Mouse (Mus musculus) stomach, postnatal 0 days (tissue): ENCODE measurements around the gene Etv2. TPM values are rescaled to one million over a fixed set of nuclear protein-coding genes. Genes with fewer than 3 reads are reported as not detected.

Experiments
- ATAC-seq: fragments of 200-750 bp; cut with Nextera tagmentation; 2 replicates; pipeline ENCODE4 v1.8.0; 2017; ENCODE audit not compliant: low FRiP score, low TSS enrichment
- DNase-seq: peaks from one replicate; pipeline ENCODE4 v3.0.0-alpha.2; 2016; ENCODE audit warnings: low spot score
- H3K27ac ChIP-seq: fragments of 300-500 bp; sonication (generic); replicated peaks from 2 replicates; pipeline ENCODE4 v1.5.1; 2014; ENCODE audit warnings: mild to moderate bottlenecking, control low read depth
- H3K27me3 ChIP-seq: fragments of 300-500 bp; sonication (generic); 2 replicates; pipeline ENCODE4 v1.6.1; 2014; ENCODE audit warnings: low read length; ENCODE audit not compliant: control insufficient read depth, insufficient read depth
- H3K36me3 ChIP-seq: fragments of 300-500 bp; sonication (generic); 2 replicates; pipeline ENCODE4 v1.6.1; 2014; ENCODE audit warnings: low read length, mixed read lengths; ENCODE audit not compliant: control insufficient read depth, insufficient read depth
- H3K4me1 ChIP-seq: fragments of 300-500 bp; sonication (generic); replicated peaks from 2 replicates; pipeline ENCODE4 v1.6.1; 2014; ENCODE audit warnings: antibody characterized with exemption; ENCODE audit not compliant: control insufficient read depth, insufficient read depth
- H3K4me2 ChIP-seq: fragments of 300-500 bp; sonication (generic); replicated peaks from 2 replicates; pipeline ENCODE4 v1.6.1; 2014; ENCODE audit warnings: low read depth, mild to moderate bottlenecking, control low read depth, moderate library complexity
- H3K4me3 ChIP-seq: fragments of 300-500 bp; sonication (generic); 2 replicates; pipeline ENCODE4 v1.5.1; 2014; ENCODE audit warnings: low read depth, low read length, control low read depth
- H3K9ac ChIP-seq: fragments of 300-500 bp; sonication (generic); 2 replicates; pipeline ENCODE4 v1.6.1; 2014; ENCODE audit warnings: mild to moderate bottlenecking, low read length, control low read depth, mixed read lengths
- H3K9me3 ChIP-seq: fragments of 300-500 bp; sonication (generic); 2 replicates; pipeline ENCODE4 v1.6.1; 2016; ENCODE audit warnings: low read length; ENCODE audit not compliant: control insufficient read depth
- CTCF ChIP-seq: IDR thresholded peaks from 2 replicates; pipeline ENCODE4 v1.5.1; 2016; ENCODE audit warnings: antibody characterized with exemption, low read depth, mild to moderate bottlenecking, moderate library complexity
- EP300 ChIP-seq: optimal IDR thresholded peaks from 2 replicates; pipeline ENCODE3; 2016; ENCODE audit warnings: antibody characterized with exemption
- WGBS: fragments of 180-500 bp; shearing (Covaris S2); extraction: QIAGEN DNeasy Blood & Tissue Kit; methylation state at CpG from one replicate; pipeline ENCODE4 v1.1.7; 2014; 5-methylcytosine and 5-hydroxymethylcytosine counted together
- polyA plus RNA-seq: library from polyadenylated mRNA; unstranded; fragments of >200 nt; fragmentation: Nextera tagmentation; extraction: Ambion mirVana; gene quantifications from 2 replicates; pipeline ENCODE4 v1.2.1, GENCODE M21; 2015

Gene Etv2
- polyA plus RNA-seq, 1 experiment from 2014 or later, result not detected

GRCm38 (mm10) chr7:30619202-30619601, 16.4 kb downstream of the Etv2 start:
- TF ChIP-seq CTCF (peak; percentile 67), EP300 (no peak)
- no peak overlapping the region for H3K9ac ChIP-seq
- ATAC-seq (no peak), DNase-seq (no peak)
- H3K9me3 ChIP-seq, result no peaks in the 10 kb centered on the region
- H3K27ac ChIP-seq, result no peak overlapping the region
- no peaks in the 10 kb centered on the region for H3K4me1 ChIP-seq
- H3K4me2 ChIP-seq, result no peak overlapping the region
- H3K4me3 ChIP-seq, result no peak overlapping the region
- peaks cover 4% of the 10 kb centered on the region for H3K36me3 ChIP-seq
- H3K27me3 ChIP-seq, result no peaks in the 10 kb centered on the region
- WGBS, result 85% methylated on average over 3 of the region's 3 CpGs

GRCm38 (mm10) chr7:30618658-30619057, 17.0 kb downstream of the Etv2 start:
- Histone ChIP-seq H3K9me3 (no peaks in the 10 kb centered on the region), H3K9ac (no peak overlapping the region)
- no peak for DNase-seq

GRCm38 (mm10) chr7:30615049-30615760, 20.4 kb downstream of the Etv2 start:
- peaks cover 4% of the 10 kb centered on the region for H3K36me3 ChIP-seq
- H3K4me1 ChIP-seq, result no peaks in the 10 kb centered on the region
- no peaks in the 10 kb centered on the region for H3K27me3 ChIP-seq
- H3K4me2 ChIP-seq, result no peak overlapping the region
- no peak overlapping the region for H3K4me3 ChIP-seq
- WGBS, result 47% methylated on average over 5 of the region's 5 CpGs
- no peaks in the 10 kb centered on the region for H3K9me3 ChIP-seq
- TF ChIP-seq EP300, result no peak
- no peak for TF ChIP-seq CTCF
- H3K27ac ChIP-seq, result no peak overlapping the region
- no peak for ATAC-seq
- DNase-seq, result no peak
- no peak overlapping the region for H3K9ac ChIP-seq

More at GRCm38 (mm10) chr7:30618658-30619057, 17.0 kb downstream of the Etv2 start:
- no peak overlapping the region for H3K4me2 ChIP-seq
- WGBS, result 96% methylated on average over 9 of the region's 9 CpGs
- TF ChIP-seq CTCF (no peak), EP300 (no peak)
- no peak overlapping the region for H3K27ac ChIP-seq
- H3K4me3 ChIP-seq, result no peak overlapping the region
- no peak for ATAC-seq
- no peaks in the 10 kb centered on the region for H3K27me3 ChIP-seq
- H3K4me1 ChIP-seq, result no peaks in the 10 kb centered on the region
- peaks cover 4% of the 10 kb centered on the region for H3K36me3 ChIP-seq

GRCm38 (mm10) chr7:30614454-30614853, 21.2 kb downstream of the Etv2 start:
- ATAC-seq, result no peak
- H3K4me1 ChIP-seq, result no peaks in the 10 kb centered on the region
- peak; percentile 65 for TF ChIP-seq CTCF
- no peak for TF ChIP-seq EP300
- H3K27ac ChIP-seq, result no peak overlapping the region
- H3K4me2 ChIP-seq, result no peak overlapping the region
- H3K9me3 ChIP-seq, result no peaks in the 10 kb centered on the region
- H3K4me3 ChIP-seq, result no peak overlapping the region
- no peaks in the 10 kb centered on the region for H3K27me3 ChIP-seq
- no peak overlapping the region for H3K9ac ChIP-seq
- DNase-seq, result no peak
- 59% methylated on average over 2 of the region's 2 CpGs for WGBS
- peaks cover 4% of the 10 kb centered on the region for H3K36me3 ChIP-seq

- Histone ChIP-seq H3K27me3 (no peaks in the 10 kb centered on the region), H3K36me3 (peaks cover 4% of the 10 kb centered on the region), H3K4me1 (no peaks in the 10 kb centered on the region), H3K9ac (no peak overlapping the region), H3K27ac (no peak overlapping the region), H3K4me2 (no peak overlapping the region), H3K4me3 (no peak overlapping the region), H3K9me3 (no peaks in the 10 kb centered on the region)
- WGBS, result 18% methylated on average over 14 of the region's 14 CpGs
- TF ChIP-seq CTCF (peak; percentile 78), EP300 (no peak)
- DNase-seq, result peak; percentile 73
- peak; percentile 52 for ATAC-seq
Observed at GRCm38 (mm10) chr7:30613529-30614112, 22.0 kb downstream of the Etv2 start.

- TF ChIP-seq EP300 (no peak), CTCF (no peak)
- Histone ChIP-seq H3K27ac (no peak within 1 kb of the TSS), H3K4me3 (no peak within 1 kb of the TSS), H3K9me3 (no peaks in the 10 kb centered on the region), H3K9ac (no peak within 1 kb of the TSS), H3K4me2 (no peak within 1 kb of the TSS), H3K36me3 (peaks cover 4% of the 10 kb centered on the region), H3K27me3 (no peaks in the 10 kb centered on the region), H3K4me1 (no peaks in the 10 kb centered on the region)
- no peak; the same call in 1 of the 2 replicates for ATAC-seq
- no peak for DNase-seq
- WGBS, result 54% methylated on average over 8 of the region's 8 CpGs
Observed at GRCm38 (mm10) chr7:30612654-30613402, 22.8 kb downstream of the Etv2 start, which contains the start of gene Upk1a. Gene Upk1a (minus strand): TSS chr7:30612847.
